Mouse (Mus musculus): ENCODE results near the gene Dnajc6. TPM values are rescaled to one million over a fixed set of nuclear protein-coding genes. Genes with fewer than 3 reads are reported as not detected.

Gene Dnajc6
- total and polyA plus RNA-seq, 3 experiments: 15.0 to 20.2 TPM; not detected in 1

- Histone ChIP-seq H3K9ac (ENCODE audit: control insufficient read depth, low read depth, low read length, poor library complexity, severe bottlenecking) (peak overlapping the region; percentile 62), H3K9me3 (replicated peaks; ENCODE audit: insufficient read depth, low read length) (no peaks in the 10 kb centered on the region), H3K27ac (ENCODE audit: control insufficient read depth, low read depth, low read length) (peak overlapping the region; percentile 99), H3K27me3 (ENCODE audit: control insufficient read depth in 1 of 2, insufficient read depth in 2 of 2, low read length in 2 of 2) (no peaks in the 10 kb centered on the region), H3K4me1 (ENCODE audit: control insufficient read depth in 1 of 2, insufficient read depth in 2 of 2, low read length in 2 of 2) (peaks cover 41 to 55% of the 10 kb centered on the region in 2 experiments), H3K4me3 (ENCODE audit: control insufficient read depth in 1 of 2, insufficient read depth in 1 of 2, low read depth in 2 of 2, low read length in 2 of 2) (peak overlapping the region in 1 of 2 experiments; percentile 4; a peak in 2 of 4 replicates), H3K36me3 (ENCODE audit: control insufficient read depth in 1 of 2, insufficient read depth in 2 of 2, low read length in 2 of 2) (peaks cover 19 to 65% of the 10 kb centered on the region in 2 experiments), H3K79me2 (ENCODE audit: control insufficient read depth, insufficient read depth, low read length, poor library complexity) (peaks cover 33% of the 10 kb centered on the region)
- no peak for TF ChIP-seq ZNF384 (IDR thresholded peaks at IDR 0.05; ENCODE audit: low read depth, low read length)
- TF ChIP-seq MYB (IDR thresholded peaks at IDR 0.05; ENCODE audit: low read depth, low read length): peak; percentile 83
- TF ChIP-seq ETS1 (IDR thresholded peaks at IDR 0.05; ENCODE audit: low read depth, low read length): peak; percentile 93
- 0 out of 2 replicates have a peak, but pooled peaks have one; percentile 6 for TF ChIP-seq MYC (IDR thresholded peaks at IDR 0.05; ENCODE audit: low read depth, low read length)
- TF ChIP-seq MXI1 (IDR thresholded peaks at IDR 0.05; ENCODE audit: low read depth, low read length): peak; percentile 9
- peak; percentile 94 to 98 for TF ChIP-seq EP300 (IDR thresholded peaks at IDR 0.05; ENCODE audit: low read depth in 1 of 2, low read length in 2 of 2)
- peak; percentile 95 for TF ChIP-seq TCF12 (IDR thresholded peaks at IDR 0.05; ENCODE audit: low read depth, low read length)
- TF ChIP-seq TBP (IDR thresholded peaks at IDR 0.05; ENCODE audit: low read depth, low read length): 0 out of 2 replicates have a peak, but pooled peaks have one; percentile 27
- TF ChIP-seq GABPA (IDR thresholded peaks at IDR 0.05; ENCODE audit: low read depth, low read length): no peak
- peak; percentile 96; the same call in 1 of the 2 replicates for TF ChIP-seq CHD1 (IDR thresholded peaks at IDR 0.05; ENCODE audit: low read depth, low read length)
- peak; percentile 57 for TF ChIP-seq POLR2AphosphoS2 (IDR thresholded peaks at IDR 0.05; ENCODE audit: low read length)
- TF ChIP-seq TAL1 (IDR thresholded peaks at IDR 0.05; ENCODE audit: low read length): peak; percentile 95
- 0 out of 2 replicates have a peak, but pooled peaks have one; percentile 29 for TF ChIP-seq HCFC1 (IDR thresholded peaks at IDR 0.05; ENCODE audit: low read depth, low read length)
- no peak for TF ChIP-seq NRF1 (IDR thresholded peaks at IDR 0.05; ENCODE audit: insufficient read depth, low read depth, low read length, poor library complexity, severe bottlenecking)
- TF ChIP-seq MAZ (IDR thresholded peaks at IDR 0.05; ENCODE audit: low read depth, low read length): 0 out of 2 replicates have a peak, but pooled peaks have one; percentile 47
- TF ChIP-seq ELF1 (IDR thresholded peaks at IDR 0.05; ENCODE audit: low read depth, low read length): peak; percentile 67
- TF ChIP-seq CHD2 (IDR thresholded peaks at IDR 0.05; ENCODE audit: low read length): no peak
- TF ChIP-seq SIN3A (IDR thresholded peaks at IDR 0.05; ENCODE audit: low read length): peak; percentile 91
- TF ChIP-seq RCOR1 (IDR thresholded peaks at IDR 0.05; ENCODE audit: low read depth, low read length): peak; percentile 4; the same call in 1 of the 2 replicates
- TF ChIP-seq MAX (IDR thresholded peaks at IDR 0.05; ENCODE audit: low read length): peak; percentile 5
- TF ChIP-seq ZC3H11A (IDR thresholded peaks at IDR 0.05; ENCODE audit: low read depth, low read length): no peak
- peak; percentile 93 for TF ChIP-seq GATA1 (IDR thresholded peaks at IDR 0.05; ENCODE audit: low read depth, low read length)
- DNase-seq (ENCODE audit: low read depth, low spot score): peak; percentile 92
Measured at GRCm38 (mm10) chr4:101654788-101655414, 158.5 kb downstream of the Dnajc6 start.
